Mouse (Mus musculus): Measurements from ENCODE around the gene D630023F18Rik.

GRCm38 (mm10) chr1:65132833-65133232 lies 9.8 kb upstream of the D630023F18Rik start:
- no peak for TF ChIP-seq TCF12 (IDR thresholded peaks at IDR 0.05; ENCODE audit: insufficient read depth, poor library complexity, severe bottlenecking)
- TF ChIP-seq POLR2AphosphoS2 (IDR thresholded peaks at IDR 0.05; ENCODE audit: insufficient read length, low read depth), result no peak
- TF ChIP-seq POLR2A (IDR thresholded peaks at IDR 0.05; ENCODE audit: insufficient read length, low read depth), result no peak
- no peak for TF ChIP-seq MAX (IDR thresholded peaks at IDR 0.05; ENCODE audit: low read depth)
- TF ChIP-seq USF1 (IDR thresholded peaks at IDR 0.05; ENCODE audit: low read depth), result no peak
- TF ChIP-seq E2F4 (IDR thresholded peaks at IDR 0.05; ENCODE audit: insufficient read depth), result no peak
- TF ChIP-seq MYOD1 (IDR thresholded peaks at IDR 0.05; ENCODE audit: control insufficient read depth in 1 of 3, insufficient read length in 2 of 3, low read depth in 2 of 3), result peak in 2 of 3 experiments; percentile 61 to 75
- TF ChIP-seq TCF3 (IDR thresholded peaks at IDR 0.05; ENCODE audit: insufficient read length, low read depth), result no peak
- no peak for TF ChIP-seq MYOG (IDR thresholded peaks at IDR 0.05; ENCODE audit: control insufficient read depth in 1 of 3, insufficient read depth in 1 of 3, insufficient read length in 2 of 3, low read depth in 2 of 3)
- TF ChIP-seq SRF (IDR thresholded peaks at IDR 0.05; ENCODE audit: control insufficient read depth, insufficient read length, low read depth), result no peak

Measured in myocyte (in vitro differentiated cells).